Mouse (Mus musculus): ENCODE measurements around the gene Large1.
"Not testable (repeated sequence)": the region's sequence is repeated elsewhere in the genome, so short reads cannot be mapped to it uniquely, and the experiment has no call there.

GRCm38 (mm10) chr8:73100607-73101006 lies 252.7 kb downstream of the Large1 start:
- TF ChIP-seq POLR2A (IDR thresholded peaks at IDR 0.05; ENCODE audit: low read depth, low read length); CTCF (IDR thresholded peaks at IDR 0.05; ENCODE audit: borderline replicate concordance, insufficient read depth, low read length): not testable (repeated sequence)
